Mouse (Mus musculus) ES-CJ7 (cell line): ENCODE data around the gene Cd180.

ENCODE experiments used
- DNase-seq: peaks from one replicate; pipeline ENCODE4 v3.0.0; 2011; ENCODE audit warnings: low read depth, low spot score

Gene Cd180

GRCm38 (mm10) chr13:102739720-102740535 lies 46.6 kb downstream of the Cd180 start:
- no peak for DNase-seq

GRCm38 (mm10) chr13:102744481-102745269 lies 51.3 kb downstream of the Cd180 start:
- peak; percentile 74 for DNase-seq

GRCm38 (mm10) chr13:102745270-102745600 lies 51.9 kb downstream of the Cd180 start:
- no peak for DNase-seq

GRCm38 (mm10) chr13:102745626-102746342 lies 52.4 kb downstream of the Cd180 start:
- no peak for DNase-seq

- no peak for DNase-seq
These were observed 53.6 kb downstream of the Cd180 start for GRCm38 (mm10) chr13:102746803-102747561.

- no peak for DNase-seq
These were observed 55.8 kb downstream of the Cd180 start for GRCm38 (mm10) chr13:102749194-102749593.

GRCm38 (mm10) chr13:102749891-102750290 lies 56.5 kb downstream of the Cd180 start:
- peak; percentile 79 for DNase-seq

GRCm38 (mm10) chr13:102753714-102754556 lies 60.6 kb downstream of the Cd180 start:
- DNase-seq: no peak

- no peak for DNase-seq
These were observed 61.8 kb downstream of the Cd180 start for GRCm38 (mm10) chr13:102755124-102755523.

- no peak for DNase-seq
These were observed 62.7 kb downstream of the Cd180 start for GRCm38 (mm10) chr13:102756071-102756470.

- no peak for DNase-seq
These were observed 64.7 kb downstream of the Cd180 start for GRCm38 (mm10) chr13:102758021-102758420.

GRCm38 (mm10) chr13:102761410-102761809 lies 68.1 kb downstream of the Cd180 start:
- no peak for DNase-seq

GRCm38 (mm10) chr13:102762203-102762602 lies 68.8 kb downstream of the Cd180 start:
- no peak for DNase-seq

GRCm38 (mm10) chr13:102764218-102764617 lies 70.9 kb downstream of the Cd180 start:
- no peak for DNase-seq

- DNase-seq: no peak
These were observed 71.9 kb downstream of the Cd180 start for GRCm38 (mm10) chr13:102765216-102765615.

GRCm38 (mm10) chr13:102767110-102767509 lies 73.8 kb downstream of the Cd180 start:
- DNase-seq: no peak

GRCm38 (mm10) chr13:102768512-102768911 lies 75.2 kb downstream of the Cd180 start:
- no peak for DNase-seq

- DNase-seq: peak; percentile 30
These were observed 76.8 kb downstream of the Cd180 start for GRCm38 (mm10) chr13:102770194-102770593.

GRCm38 (mm10) chr13:102773169-102773568 lies 79.8 kb downstream of the Cd180 start:
- DNase-seq: no peak

GRCm38 (mm10) chr13:102774786-102775201 lies 81.4 kb downstream of the Cd180 start:
- DNase-seq: peak; percentile 6
